Mouse (Mus musculus) thymus, adult 2 months (tissue): ENCODE measurements around the gene Hprt.

Source experiments
- CTCF ChIP-seq: fragments of 200-500 bp; IDR thresholded peaks from 2 replicates; pipeline ENCODE4 v1.5.1; 2012; ENCODE audit warnings: mild to moderate bottlenecking, control low read depth, low read length, moderate library complexity, borderline replicate concordance; ENCODE audit not compliant: control insufficient read depth, poor library complexity, insufficient read depth; ENCODE audit errors: extremely low read depth
- POLR2A ChIP-seq: fragments of 200-500 bp; IDR thresholded peaks from 2 replicates; pipeline ENCODE4 v1.6.1; 2012; ENCODE audit warnings: mild to moderate bottlenecking, low read length, control low read depth, moderate library complexity; ENCODE audit not compliant: control insufficient read depth, poor library complexity, insufficient read depth; ENCODE audit errors: extremely low read depth

GRCm38 (mm10) chrX:53059426-53060007 lies 71.6 kb downstream of the Hprt start:
- TF ChIP-seq CTCF (no peak), POLR2A (no peak)
